Comparison of ENCODE assay signal across 8 mouse cellular contexts in genomic region chr2:27514639-27515328, GRCm38 (mm10). TPM values are rescaled to one million over a fixed set of nuclear protein-coding genes. Genes with fewer than 3 reads are reported as not detected.
DNase-seq lines count a peak whose midpoint lies in the region; ATAC-seq lines count a peak whose summit lies in the region.

Gene Wdr5, plus strand, starts transcription at chr2:27515157.

- peak; percentile 97 to 98 for DNase-seq in B cell, adult 2 months
- peak; percentile 97 for DNase-seq in brain, adult 2 months (ENCODE audit: low read depth, low spot score)
- peak; percentile 97 for DNase-seq in heart, embryonic 10.5 days (ENCODE audit: low spot score)
- peak; percentile 97 for DNase-seq in liver
- DNase-seq in spleen, postnatal 4 days (ENCODE audit: low spot score in 2 of 2), result peak; percentile 98 to 100

- WGBS in heart, embryonic 10.5 days, result under 1% methylated on average over 57 of the region's 57 CpGs
- under 1% methylated on average over 56 of the region's 57 CpGs for WGBS in kidney, embryonic 15.5 days

- H3K27ac ChIP-seq in heart, embryonic 10.5 days, result peak within 1 kb of the TSS; percentile 96
- peak within 1 kb of the TSS; percentile 91 for H3K27ac ChIP-seq in kidney, embryonic 15.5 days

- H3K27me3 ChIP-seq in heart, embryonic 10.5 days (ENCODE audit: insufficient read depth, poor library complexity, severe bottlenecking), result no peaks in the 10 kb centered on the region
- no peaks in the 10 kb centered on the region for H3K27me3 ChIP-seq in kidney, embryonic 15.5 days

- H3K36me3 ChIP-seq in heart, embryonic 10.5 days, result peaks cover 21% of the 10 kb centered on the region
- peaks cover 19% of the 10 kb centered on the region for H3K36me3 ChIP-seq in kidney, embryonic 15.5 days

- peaks cover 36% of the 10 kb centered on the region for H3K4me1 ChIP-seq in heart, embryonic 10.5 days
- H3K4me1 ChIP-seq in kidney, embryonic 15.5 days, result peaks cover 30% of the 10 kb centered on the region

- H3K9ac ChIP-seq in kidney, embryonic 15.5 days, result peak within 1 kb of the TSS; percentile 88

- H3K4me3 ChIP-seq in heart, embryonic 10.5 days, result peak within 1 kb of the TSS; percentile 92
- H3K4me3 ChIP-seq in kidney, embryonic 15.5 days (replicated peaks), result peak within 1 kb of the TSS; percentile 81

- ATAC-seq in erythroblast, adult 5-6 weeks (replicated peaks; ENCODE audit: low FRiP score, poor library complexity, severe bottlenecking), result peak; percentile 96
- ATAC-seq in kidney, embryonic 15.5 days (replicated peaks; ENCODE audit: low FRiP score), result peak; percentile 93
- peak; percentile 84 for ATAC-seq in monocyte, adult 5-6 weeks (replicated peaks; ENCODE audit: insufficient number of reproducible peaks, low FRiP score, low TSS enrichment, poor library complexity, severe bottlenecking)

- peak within 1 kb of the TSS; percentile 93 for H3K4me2 ChIP-seq in kidney, embryonic 15.5 days

- H3K9me3 ChIP-seq in heart, embryonic 10.5 days, result no peaks in the 10 kb centered on the region
- 0 out of 2 replicates have a peak, but pooled peaks cover 3% of the 10 kb centered on the region for H3K9me3 ChIP-seq in kidney, embryonic 15.5 days (replicated peaks)

RNA-seq across cellular contexts. Expression of gene Wdr5, which starts in this region (rescaled TPM):
- 6.1 and 9.2 TPM in 2 replicates for total RNA-seq in erythroblast, adult 5-6 weeks (2015; ENCODE audit: low replicate concordance)
- 15.3 and 17.4 TPM in 2 replicates for total RNA-seq in erythroblast, adult 5-6 weeks (2017; ENCODE audit: low replicate concordance)
- polyA plus RNA-seq in heart, embryonic 10.5 days (2016; fragmentation: Nextera tagmentation; extraction: Ambion mirVana), result 44.3 and 57.8 TPM in 2 replicates
- polyA plus RNA-seq in kidney, embryonic 15.5 days (2015; fragmentation: Nextera tagmentation; extraction: Ambion mirVana), result 63.2 and 65.9 TPM in 2 replicates
- total RNA-seq in monocyte, adult 5-6 weeks (2017), result 28.3 to 50.1 TPM (median 31.0 TPM) in 3 replicates

Comparison
In these comparisons a context has a peak if more than half of its experiments do, and no peak if none do; other contexts are left out.
1. Peak in every context shown above with its lines: DNase-seq, ATAC-seq, H3K4me3 ChIP-seq and H3K27ac ChIP-seq.